Mouse (Mus musculus): ENCODE measurements at regions not wholly inside any gene's neighbourhood (a gene's known extent, or its start where the extent isn't known, plus 50 kb on each side); places are given as distances from the start of the nearest gene placed in this dataset.

DNA sequence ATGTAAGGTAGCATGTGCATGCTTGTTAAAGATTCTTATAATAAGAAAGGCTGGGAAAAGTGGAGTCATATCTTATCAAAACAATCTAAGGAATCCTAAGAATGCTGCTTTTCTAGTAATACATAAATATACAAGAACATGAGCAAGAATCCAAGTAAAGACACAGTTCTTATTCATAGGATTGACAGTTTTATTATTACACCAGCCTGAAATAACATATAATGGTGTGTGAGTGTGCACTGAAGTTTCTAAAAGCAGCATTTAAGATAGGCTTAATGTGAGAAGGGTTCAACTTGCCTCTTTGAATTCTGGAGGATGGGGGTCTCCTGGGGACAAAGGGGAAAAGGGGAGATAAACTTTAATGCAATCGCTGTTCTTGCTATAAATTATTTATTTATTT is 553.3 kb downstream of the Inhba start:
- no peaks in the 10 kb centered on the region for H3K4me1 ChIP-seq (ENCODE audit: control insufficient read depth, insufficient read depth, low read length)
- TF ChIP-seq EP300 (IDR thresholded peaks at IDR 0.05; ENCODE audit: insufficient read depth, low read depth, low read length) (no peak), CTCF (IDR thresholded peaks at IDR 0.05; ENCODE audit: low read depth, low read length) (no peak), POLR2A (IDR thresholded peaks at IDR 0.05; ENCODE audit: insufficient read depth, low read length) (no peak)

DNA sequence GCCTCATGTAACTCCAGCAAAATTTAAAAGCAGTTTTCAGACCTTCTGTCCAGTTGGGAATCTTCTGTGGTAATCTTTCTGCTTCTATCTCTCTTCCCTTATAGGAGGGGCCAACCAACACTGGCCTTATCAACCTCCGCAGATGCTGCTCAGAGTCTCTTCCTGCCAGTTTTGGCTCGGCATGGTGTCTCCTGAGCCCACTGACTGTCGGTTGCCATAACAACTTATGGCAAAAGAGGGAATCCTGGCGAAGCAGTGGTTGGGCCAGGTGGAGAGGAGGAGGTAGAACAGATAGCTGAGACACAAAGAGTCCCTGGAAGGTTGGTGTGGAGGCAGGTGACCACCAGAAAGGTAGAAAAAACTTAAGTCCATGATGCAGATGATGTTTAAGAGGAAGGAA is 562.4 kb downstream of the Inhba start:
- Histone ChIP-seq H3K27ac (ENCODE audit: insufficient read depth, low read length) (no peak overlapping the region), H3K4me3 (ENCODE audit: low read depth, low read length) (no peak overlapping the region), H3K27me3 (ENCODE audit: control insufficient read depth, insufficient read depth, low read length, poor library complexity, severe bottlenecking) (no peaks in the 10 kb centered on the region), H3K36me3 (ENCODE audit: control insufficient read depth, insufficient read depth, low read length, poor library complexity, severe bottlenecking) (no peaks in the 10 kb centered on the region), H3K9ac (ENCODE audit: low read depth, poor library complexity, severe bottlenecking) (no peak overlapping the region), H3K9me3 (replicated peaks; ENCODE audit: control insufficient read depth, insufficient read depth, low read length, poor library complexity, severe bottlenecking) (no peaks in the 10 kb centered on the region), H3K4me1 (ENCODE audit: control insufficient read depth, insufficient read depth, low read length) (no peaks in the 10 kb centered on the region)
- TF ChIP-seq POLR2A (IDR thresholded peaks at IDR 0.05; ENCODE audit: insufficient read depth, low read length) (no peak), EP300 (IDR thresholded peaks at IDR 0.05; ENCODE audit: insufficient read depth, low read depth, low read length) (no peak), CTCF (IDR thresholded peaks at IDR 0.05; ENCODE audit: low read depth, low read length) (no peak)

More for the DNA sequence above, 553.3 kb downstream of the Inhba start:
- no peak overlapping the region for H3K9ac ChIP-seq (ENCODE audit: low read depth, poor library complexity, severe bottlenecking)
- H3K9me3 ChIP-seq (replicated peaks; ENCODE audit: control insufficient read depth, insufficient read depth, low read length, poor library complexity, severe bottlenecking), result no peaks in the 10 kb centered on the region
- H3K27me3 ChIP-seq (ENCODE audit: control insufficient read depth, insufficient read depth, low read length, poor library complexity, severe bottlenecking), result no peaks in the 10 kb centered on the region
- no peak overlapping the region for H3K4me3 ChIP-seq (ENCODE audit: low read depth, low read length)
- no peak overlapping the region for H3K27ac ChIP-seq (ENCODE audit: insufficient read depth, low read length)
- H3K36me3 ChIP-seq (ENCODE audit: control insufficient read depth, insufficient read depth, low read length, poor library complexity, severe bottlenecking), result no peaks in the 10 kb centered on the region

DNA sequence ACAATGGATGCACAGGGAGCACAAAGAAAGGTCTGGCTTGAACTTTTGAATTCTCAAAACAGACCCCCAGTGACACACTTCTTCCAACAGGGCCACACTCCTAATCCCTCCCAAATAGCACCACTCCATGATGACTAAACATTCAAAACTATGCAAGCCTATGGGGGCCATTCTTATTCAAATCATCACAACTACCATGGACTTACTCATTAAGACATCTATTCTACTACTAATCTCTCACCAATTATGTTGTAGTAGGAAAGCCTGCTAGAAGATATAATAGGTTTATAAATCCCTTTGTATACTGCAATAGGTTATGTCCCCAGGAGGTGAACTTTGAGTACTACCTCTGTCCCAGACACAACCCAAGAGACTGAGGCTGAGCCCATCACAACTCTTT is 574.6 kb downstream of the Inhba start:
- no peaks in the 10 kb centered on the region for H3K4me1 ChIP-seq (ENCODE audit: control insufficient read depth, insufficient read depth, low read length)
- TF ChIP-seq CTCF (IDR thresholded peaks at IDR 0.05; ENCODE audit: low read depth, low read length), result no peak
- no peak for TF ChIP-seq EP300 (IDR thresholded peaks at IDR 0.05; ENCODE audit: insufficient read depth, low read depth, low read length)
- no peak for TF ChIP-seq POLR2A (IDR thresholded peaks at IDR 0.05; ENCODE audit: insufficient read depth, low read length)
- no peaks in the 10 kb centered on the region for H3K27me3 ChIP-seq (ENCODE audit: control insufficient read depth, insufficient read depth, low read length, poor library complexity, severe bottlenecking)
- H3K9ac ChIP-seq (ENCODE audit: low read depth, poor library complexity, severe bottlenecking), result no peak overlapping the region
- no peaks in the 10 kb centered on the region for H3K9me3 ChIP-seq (replicated peaks; ENCODE audit: control insufficient read depth, insufficient read depth, low read length, poor library complexity, severe bottlenecking)
- H3K4me3 ChIP-seq (ENCODE audit: low read depth, low read length), result no peak overlapping the region
- H3K27ac ChIP-seq (ENCODE audit: insufficient read depth, low read length), result no peak overlapping the region
- H3K36me3 ChIP-seq (ENCODE audit: control insufficient read depth, insufficient read depth, low read length, poor library complexity, severe bottlenecking), result no peaks in the 10 kb centered on the region

DNA sequence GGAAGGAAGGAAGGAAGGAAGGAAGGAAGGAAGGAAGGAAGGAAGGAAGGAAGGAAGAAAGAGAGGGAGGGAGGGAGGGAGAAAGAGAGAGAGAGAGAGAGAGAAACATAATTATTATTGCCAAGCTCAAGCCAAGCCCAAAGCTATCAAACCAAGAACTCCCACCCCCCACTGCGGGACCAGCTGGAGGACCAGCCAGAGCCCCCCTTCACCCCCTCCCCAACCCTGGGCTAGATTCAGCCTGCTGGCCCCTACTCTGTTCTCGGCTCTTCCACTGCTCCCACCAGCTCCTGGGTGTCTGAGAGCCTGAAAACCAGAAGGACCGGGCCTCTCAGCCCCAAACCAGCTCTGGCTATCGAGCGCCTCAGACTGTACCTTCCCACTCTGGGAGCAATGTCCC is 608.1 kb downstream of the Inhba start:
- no peak for TF ChIP-seq CTCF (IDR thresholded peaks at IDR 0.05; ENCODE audit: low read depth, low read length)
- TF ChIP-seq POLR2A (IDR thresholded peaks at IDR 0.05; ENCODE audit: insufficient read depth, low read length), result no peak
- TF ChIP-seq EP300 (IDR thresholded peaks at IDR 0.05; ENCODE audit: insufficient read depth, low read depth, low read length), result no peak
- Histone ChIP-seq H3K27me3 (ENCODE audit: control insufficient read depth, insufficient read depth, low read length, poor library complexity, severe bottlenecking) (no peaks in the 10 kb centered on the region), H3K27ac (ENCODE audit: insufficient read depth, low read length) (no peak overlapping the region), H3K9me3 (replicated peaks; ENCODE audit: control insufficient read depth, insufficient read depth, low read length, poor library complexity, severe bottlenecking) (peaks cover 10% of the 10 kb centered on the region; the same call in 1 of the 2 replicates), H3K36me3 (ENCODE audit: control insufficient read depth, insufficient read depth, low read length, poor library complexity, severe bottlenecking) (no peaks in the 10 kb centered on the region), H3K4me3 (ENCODE audit: low read depth, low read length) (no peak overlapping the region), H3K4me1 (ENCODE audit: control insufficient read depth, insufficient read depth, low read length) (no peaks in the 10 kb centered on the region), H3K9ac (ENCODE audit: low read depth, poor library complexity, severe bottlenecking) (no peak overlapping the region)

DNA sequence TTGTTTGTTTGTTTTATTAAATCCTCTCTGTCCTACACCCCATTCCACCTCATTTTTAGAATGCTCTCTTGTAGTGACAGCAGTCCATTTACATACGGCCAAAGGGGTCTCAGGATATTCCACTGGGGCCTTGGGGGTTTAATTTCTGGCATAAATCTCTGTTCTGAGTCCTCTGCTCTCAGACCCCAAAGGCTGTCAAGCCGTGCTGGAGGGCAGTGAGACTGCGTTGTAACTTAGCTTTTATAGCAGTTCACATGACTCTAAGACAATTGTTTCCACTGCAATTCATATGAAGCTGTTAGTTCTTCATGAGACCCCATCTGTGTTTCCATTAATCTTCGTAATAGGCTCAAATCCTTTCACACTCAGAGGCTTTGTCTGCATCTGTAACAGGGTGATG is 614.9 kb downstream of the Inhba start:
- H3K27ac ChIP-seq (ENCODE audit: insufficient read depth, low read length), result no peak overlapping the region
- no peak overlapping the region for H3K9ac ChIP-seq (ENCODE audit: low read depth, poor library complexity, severe bottlenecking)
- no peaks in the 10 kb centered on the region for H3K4me1 ChIP-seq (ENCODE audit: control insufficient read depth, insufficient read depth, low read length)
- no peak overlapping the region for H3K4me3 ChIP-seq (ENCODE audit: low read depth, low read length)
- peaks cover 11% of the 10 kb centered on the region; the same call in 1 of the 2 replicates for H3K9me3 ChIP-seq (replicated peaks; ENCODE audit: control insufficient read depth, insufficient read depth, low read length, poor library complexity, severe bottlenecking)
- TF ChIP-seq EP300 (IDR thresholded peaks at IDR 0.05; ENCODE audit: insufficient read depth, low read depth, low read length) (no peak), POLR2A (IDR thresholded peaks at IDR 0.05; ENCODE audit: insufficient read depth, low read length) (no peak), CTCF (IDR thresholded peaks at IDR 0.05; ENCODE audit: low read depth, low read length) (no peak)
- no peaks in the 10 kb centered on the region for H3K36me3 ChIP-seq (ENCODE audit: control insufficient read depth, insufficient read depth, low read length, poor library complexity, severe bottlenecking)
- H3K27me3 ChIP-seq (ENCODE audit: control insufficient read depth, insufficient read depth, low read length, poor library complexity, severe bottlenecking), result no peaks in the 10 kb centered on the region

DNA sequence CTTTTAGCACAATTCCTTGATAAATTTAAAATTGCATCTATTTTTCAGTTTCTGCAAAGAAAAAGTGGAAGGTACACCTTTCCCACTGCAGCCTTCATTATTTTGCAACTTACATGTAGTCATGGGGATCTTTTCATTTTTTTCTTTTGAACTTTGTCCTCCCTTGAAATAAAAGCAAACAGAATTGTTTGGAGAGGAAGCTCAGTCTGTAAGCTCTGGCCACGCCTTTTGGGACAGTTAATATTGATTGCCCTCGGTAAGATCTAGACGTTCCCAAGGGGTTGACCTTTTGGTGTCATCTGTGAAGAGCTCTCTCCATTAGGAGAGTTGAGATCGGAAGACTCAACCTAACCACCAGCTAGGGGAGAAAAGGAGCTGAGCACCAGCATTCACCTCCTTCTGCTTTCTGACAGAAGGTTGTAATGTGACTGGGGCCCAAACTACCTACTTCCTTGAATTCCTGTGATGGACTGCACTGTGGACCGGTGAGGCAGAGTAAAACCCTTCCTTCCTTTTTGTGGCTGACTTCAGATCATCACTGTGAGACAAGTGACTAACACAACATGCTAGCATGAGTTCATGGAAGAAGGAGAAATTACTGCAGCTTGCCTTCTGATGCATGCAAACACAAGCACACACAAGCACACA is 621.9 kb downstream of the Inhba start:
- Histone ChIP-seq H3K27me3 (ENCODE audit: control insufficient read depth, insufficient read depth, low read length, poor library complexity, severe bottlenecking) (no peaks in the 10 kb centered on the region), H3K4me3 (ENCODE audit: low read depth, low read length) (no peak overlapping the region), H3K4me1 (ENCODE audit: control insufficient read depth, insufficient read depth, low read length) (no peaks in the 10 kb centered on the region), H3K27ac (ENCODE audit: insufficient read depth, low read length) (no peak overlapping the region), H3K9ac (ENCODE audit: low read depth, poor library complexity, severe bottlenecking) (no peak overlapping the region), H3K9me3 (replicated peaks; ENCODE audit: control insufficient read depth, insufficient read depth, low read length, poor library complexity, severe bottlenecking) (no peaks in the 10 kb centered on the region), H3K36me3 (ENCODE audit: control insufficient read depth, insufficient read depth, low read length, poor library complexity, severe bottlenecking) (no peaks in the 10 kb centered on the region)
- TF ChIP-seq CTCF (IDR thresholded peaks at IDR 0.05; ENCODE audit: low read depth, low read length), result no peak
- no peak for TF ChIP-seq EP300 (IDR thresholded peaks at IDR 0.05; ENCODE audit: insufficient read depth, low read depth, low read length)
- no peak for TF ChIP-seq POLR2A (IDR thresholded peaks at IDR 0.05; ENCODE audit: insufficient read depth, low read length)
